Mouse (Mus musculus) megakaryocyte, embryonic 14.5 days (primary cell): ENCODE data around the gene Aamp.

Experiments
- FLI1 ChIP-seq: IDR thresholded peaks from 2 replicates; pipeline ENCODE4 v1.6.1; 2012; ENCODE audit warnings: low read length, inconsistent platforms, mixed read lengths
- GATA1 ChIP-seq: IDR thresholded peaks from 3 replicates; pipeline ENCODE4 v1.6.1; 2012; ENCODE audit warnings: mixed read lengths, low read length, inconsistent platforms, borderline replicate concordance

- TF ChIP-seq FLI1 (no peak), GATA1 (no peak)
These were observed 1.5 kb downstream of the Aamp start for GRCm38 (mm10) chr1:74282896-74283625.
